Mouse (Mus musculus): Measurements from ENCODE around the gene Kdelr2. TPM values are rescaled to one million over a fixed set of nuclear protein-coding genes. Genes with fewer than 3 reads are reported as not detected.
A peak's percentile ranks its signal among the peaks of the same experiment; 100 is the strongest.

The Kdelr2 gene
- polyA plus RNA-seq, 1 experiment from 2014 or later: 291 TPM

DNA sequence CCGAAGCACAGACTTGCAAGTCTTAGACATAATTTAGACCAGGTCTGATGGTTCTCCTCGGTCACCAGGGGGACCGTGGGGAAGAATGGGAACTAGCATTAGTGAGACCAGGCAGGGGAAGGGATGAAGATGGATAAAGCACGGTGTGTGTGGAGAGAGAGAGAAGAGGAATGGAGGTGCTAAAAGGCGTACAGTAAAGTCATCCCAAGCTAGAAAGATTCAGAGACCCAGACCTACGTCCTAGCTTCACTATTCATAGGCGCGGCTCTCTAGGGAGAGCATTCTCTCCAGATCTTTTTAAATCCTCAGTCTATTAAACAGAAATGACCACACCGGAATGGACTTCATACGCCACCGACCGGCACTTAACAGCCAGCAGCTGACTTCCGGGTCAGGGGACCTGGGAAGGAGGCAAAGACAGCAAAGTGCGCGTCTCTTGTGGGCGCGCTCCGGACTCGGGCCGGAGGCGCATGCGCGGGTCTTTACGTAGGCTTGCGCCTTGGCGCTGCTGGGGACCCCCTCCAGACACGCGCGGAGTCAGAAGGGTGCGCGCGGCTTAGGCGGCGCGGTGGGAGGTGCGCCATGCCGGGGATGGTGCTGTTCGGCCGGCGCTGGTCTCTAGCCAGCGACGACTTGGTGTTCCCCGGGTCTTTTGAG, 60.6 kb downstream of the Kdelr2 start, which contains the start of gene Daglb:
Gene Daglb, plus strand, starts transcription at position 485 of the 657 bp plus-strand sequence.
- Histone ChIP-seq H3K4me1 (ENCODE audit: control insufficient read depth, insufficient read depth, low read length) (peaks cover 8% of the 10 kb centered on the region; the same call in 1 of the 2 replicates), H3K27ac (ENCODE audit: low read depth, low read length) (peak within 1 kb of the TSS; percentile 59; the same call in 1 of the 2 replicates), H3K9me3 (replicated peaks; ENCODE audit: control insufficient read depth, low read length) (no peaks in the 10 kb centered on the region), H3K27me3 (ENCODE audit: control insufficient read depth, insufficient read depth, low read length) (no peaks in the 10 kb centered on the region), H3K9ac (ENCODE audit: low read depth, low read length) (peak within 1 kb of the TSS; percentile 87), H3K4me2 (peak within 1 kb of the TSS; percentile 97), H3K36me3 (ENCODE audit: control insufficient read depth, insufficient read depth, low read length) (no peaks in the 10 kb centered on the region), H3K4me3 (ENCODE audit: low read depth, low read length) (peak within 1 kb of the TSS; percentile 80)
- 4% methylated on average over 43 of the region's 43 CpGs for WGBS (ENCODE audit: insufficient replicate concordance)
- peak; percentile 94 for ATAC-seq (replicated peaks; ENCODE audit: insufficient number of reproducible peaks, low FRiP score, low TSS enrichment)

DNA sequence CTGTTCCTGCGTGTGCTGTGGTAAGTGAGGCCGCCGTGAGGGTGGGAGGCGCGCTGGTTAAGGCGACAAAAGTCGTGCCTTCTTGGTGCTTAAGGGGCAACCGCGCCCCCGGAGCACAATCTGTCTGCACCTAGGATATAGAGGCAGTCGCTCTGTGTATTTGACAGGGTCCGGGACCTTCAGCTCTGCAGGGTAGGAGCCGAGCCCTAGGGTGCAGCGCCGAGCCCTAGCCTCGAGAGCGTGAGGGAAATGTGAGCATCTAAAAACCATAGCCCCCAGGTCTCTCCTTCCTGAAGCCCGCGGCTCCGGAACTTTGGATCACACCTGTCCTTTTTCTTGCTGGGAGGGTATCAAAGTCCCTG, 61.1 kb downstream of the Kdelr2 start:
- Histone ChIP-seq H3K9ac (ENCODE audit: low read depth, low read length) (peak overlapping the region; percentile 87), H3K4me3 (ENCODE audit: low read depth, low read length) (peak overlapping the region; percentile 80), H3K36me3 (ENCODE audit: control insufficient read depth, insufficient read depth, low read length) (no peaks in the 10 kb centered on the region), H3K27ac (ENCODE audit: low read depth, low read length) (peak overlapping the region; percentile 59; the same call in 1 of the 2 replicates), H3K4me1 (ENCODE audit: control insufficient read depth, insufficient read depth, low read length) (peaks cover 8% of the 10 kb centered on the region; the same call in 1 of the 2 replicates), H3K9me3 (replicated peaks; ENCODE audit: control insufficient read depth, low read length) (no peaks in the 10 kb centered on the region), H3K27me3 (ENCODE audit: control insufficient read depth, insufficient read depth, low read length) (no peaks in the 10 kb centered on the region), H3K4me2 (peak overlapping the region; percentile 97)
- WGBS (ENCODE audit: insufficient replicate concordance): under 1% methylated on average over 20 of the region's 20 CpGs
- peak; percentile 28; the same call in 1 of the 2 replicates for ATAC-seq (replicated peaks; ENCODE audit: insufficient number of reproducible peaks, low FRiP score, low TSS enrichment)

DNA sequence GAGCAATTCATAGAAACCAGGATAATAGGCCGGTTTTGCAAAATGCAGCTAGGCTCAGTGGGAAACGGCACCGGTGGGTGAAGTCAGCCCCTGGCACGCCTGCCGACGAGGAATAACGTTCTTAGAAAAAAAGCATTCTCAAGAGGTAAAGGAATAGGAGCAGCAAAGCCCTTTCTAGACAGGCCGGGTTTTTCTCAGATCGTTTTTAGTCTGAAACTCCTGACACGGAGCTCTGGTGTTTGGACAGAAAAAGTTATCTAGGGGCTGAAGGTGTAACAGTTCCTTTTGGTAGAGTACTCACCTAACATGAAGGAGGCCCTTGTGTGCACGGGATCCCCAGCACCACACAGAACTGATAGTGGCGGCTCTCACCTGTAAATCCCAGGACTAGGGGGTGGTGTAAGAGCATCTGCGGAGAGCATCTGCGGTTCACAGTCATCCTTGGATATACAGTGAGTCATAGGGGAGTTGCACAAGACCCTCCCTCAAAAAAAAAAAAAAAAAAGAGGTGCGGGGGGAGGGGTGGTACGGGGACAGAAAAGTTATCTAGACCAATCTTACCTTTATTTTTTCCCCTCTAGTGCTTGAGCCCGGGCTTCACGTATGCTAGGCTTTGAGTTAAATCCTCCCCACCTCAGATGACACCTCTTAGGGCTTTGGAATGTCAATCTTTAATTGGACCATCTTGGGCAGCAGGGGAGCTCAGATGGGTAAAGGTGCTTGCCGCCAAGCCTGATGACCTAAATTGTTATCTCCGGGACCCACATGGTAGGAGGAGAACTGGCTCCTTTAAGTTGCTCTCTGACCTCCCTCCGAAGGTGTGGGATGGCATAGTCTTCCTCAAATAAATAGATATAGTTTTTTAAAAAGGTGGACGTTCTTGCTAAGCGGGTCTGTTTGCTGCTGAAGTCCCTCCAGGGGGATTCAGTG, 61.8 kb downstream of the Kdelr2 start:
- no peak overlapping the region for H3K27ac ChIP-seq (ENCODE audit: low read depth, low read length)
- H3K4me3 ChIP-seq (ENCODE audit: low read depth, low read length): peak overlapping the region; percentile 80
- peak overlapping the region; percentile 97 for H3K4me2 ChIP-seq
- 29% methylated on average over 23 of the region's 23 CpGs for WGBS (ENCODE audit: insufficient replicate concordance)
- H3K9ac ChIP-seq (ENCODE audit: low read depth, low read length): peak overlapping the region; percentile 87
- H3K4me1 ChIP-seq (ENCODE audit: control insufficient read depth, insufficient read depth, low read length): peaks cover 8% of the 10 kb centered on the region; the same call in 1 of the 2 replicates
- no peaks in the 10 kb centered on the region for H3K36me3 ChIP-seq (ENCODE audit: control insufficient read depth, insufficient read depth, low read length)
- no peaks in the 10 kb centered on the region for H3K27me3 ChIP-seq (ENCODE audit: control insufficient read depth, insufficient read depth, low read length)
- no peaks in the 10 kb centered on the region for H3K9me3 ChIP-seq (replicated peaks; ENCODE audit: control insufficient read depth, low read length)
- no peak for ATAC-seq (replicated peaks; ENCODE audit: insufficient number of reproducible peaks, low FRiP score, low TSS enrichment)

DNA sequence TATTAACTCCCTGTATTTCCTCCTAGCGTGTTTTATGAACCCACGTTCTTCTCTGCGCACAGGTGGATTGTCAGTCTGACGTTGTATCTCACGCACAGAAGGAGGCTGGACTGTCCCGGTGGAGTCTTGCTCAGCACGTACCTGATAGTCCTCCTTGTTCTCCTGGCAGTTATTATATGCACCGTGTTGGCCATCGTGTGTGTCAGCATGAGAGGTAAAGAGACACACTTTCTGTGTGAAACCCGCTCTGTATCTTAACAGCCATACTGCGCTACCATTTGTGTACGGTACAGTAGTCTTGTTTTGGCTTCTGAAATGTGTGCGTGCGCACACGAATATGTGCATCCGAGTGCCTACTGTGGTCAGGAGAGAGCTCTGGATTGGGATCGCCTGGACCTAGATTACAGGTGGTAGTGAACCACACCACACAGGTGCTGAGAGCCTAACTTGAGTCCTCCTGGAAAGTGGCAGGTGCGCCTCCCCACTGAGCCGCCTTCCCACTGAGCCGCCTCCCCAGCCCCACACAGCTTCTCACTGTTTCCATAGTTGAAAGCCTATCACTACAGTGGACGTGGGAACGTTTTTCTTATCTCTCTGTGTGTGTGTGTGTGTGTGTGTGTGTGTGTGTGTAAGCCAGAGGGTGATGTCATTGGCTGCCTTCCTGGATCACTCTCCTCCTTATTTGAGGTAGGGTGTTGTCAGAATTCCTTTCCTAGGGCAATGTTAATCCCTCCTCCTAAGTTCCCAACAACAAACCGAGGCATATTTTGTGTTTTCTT, 63.4 kb downstream of the Kdelr2 start:
- no peak overlapping the region for H3K27ac ChIP-seq (ENCODE audit: low read depth, low read length)
- no peak for ATAC-seq (replicated peaks; ENCODE audit: insufficient number of reproducible peaks, low FRiP score, low TSS enrichment)
- H3K4me3 ChIP-seq (ENCODE audit: low read depth, low read length): no peak overlapping the region
- peaks cover 11% of the 10 kb centered on the region; the same call in 1 of the 2 replicates for H3K4me1 ChIP-seq (ENCODE audit: control insufficient read depth, insufficient read depth, low read length)
- H3K36me3 ChIP-seq (ENCODE audit: control insufficient read depth, insufficient read depth, low read length): no peaks in the 10 kb centered on the region
- H3K9ac ChIP-seq (ENCODE audit: low read depth, low read length): no peak overlapping the region
- no peaks in the 10 kb centered on the region for H3K9me3 ChIP-seq (replicated peaks; ENCODE audit: control insufficient read depth, low read length)
- 87% methylated on average over 23 of the region's 23 CpGs for WGBS (ENCODE audit: insufficient replicate concordance)
- H3K27me3 ChIP-seq (ENCODE audit: control insufficient read depth, insufficient read depth, low read length): no peaks in the 10 kb centered on the region
- H3K4me2 ChIP-seq: no peak overlapping the region

DNA sequence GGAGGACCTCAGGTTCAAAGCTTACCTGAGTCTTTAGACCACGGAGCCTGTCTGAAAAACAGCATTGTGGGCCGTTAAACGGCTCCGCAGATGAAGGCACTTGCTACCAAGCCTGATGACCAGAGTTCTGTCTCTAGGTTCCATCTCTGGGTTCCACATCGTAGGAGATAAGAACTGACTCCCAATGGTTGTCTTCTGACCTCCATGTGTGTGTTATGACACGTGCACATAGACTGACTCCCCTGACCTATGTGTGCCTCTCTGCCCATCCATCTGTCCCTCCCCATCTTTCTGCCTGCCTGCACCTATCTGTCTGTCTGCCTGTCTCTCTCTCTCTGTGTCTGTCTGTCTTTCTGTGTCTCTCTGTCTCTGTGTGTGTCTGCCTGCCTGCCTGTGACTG, 64.3 kb downstream of the Kdelr2 start:
- Histone ChIP-seq H3K4me1 (ENCODE audit: control insufficient read depth, insufficient read depth, low read length) (peaks cover 11% of the 10 kb centered on the region; the same call in 1 of the 2 replicates), H3K27ac (ENCODE audit: low read depth, low read length) (no peak overlapping the region), H3K36me3 (ENCODE audit: control insufficient read depth, insufficient read depth, low read length) (no peaks in the 10 kb centered on the region), H3K9ac (ENCODE audit: low read depth, low read length) (no peak overlapping the region), H3K4me2 (no peak overlapping the region), H3K27me3 (ENCODE audit: control insufficient read depth, insufficient read depth, low read length) (no peaks in the 10 kb centered on the region), H3K4me3 (ENCODE audit: low read depth, low read length) (no peak overlapping the region), H3K9me3 (replicated peaks; ENCODE audit: control insufficient read depth, low read length) (no peaks in the 10 kb centered on the region)
- no peak for ATAC-seq (replicated peaks; ENCODE audit: insufficient number of reproducible peaks, low FRiP score, low TSS enrichment)
- 93% methylated on average over 6 of the region's 6 CpGs for WGBS (ENCODE audit: insufficient replicate concordance)

DNA sequence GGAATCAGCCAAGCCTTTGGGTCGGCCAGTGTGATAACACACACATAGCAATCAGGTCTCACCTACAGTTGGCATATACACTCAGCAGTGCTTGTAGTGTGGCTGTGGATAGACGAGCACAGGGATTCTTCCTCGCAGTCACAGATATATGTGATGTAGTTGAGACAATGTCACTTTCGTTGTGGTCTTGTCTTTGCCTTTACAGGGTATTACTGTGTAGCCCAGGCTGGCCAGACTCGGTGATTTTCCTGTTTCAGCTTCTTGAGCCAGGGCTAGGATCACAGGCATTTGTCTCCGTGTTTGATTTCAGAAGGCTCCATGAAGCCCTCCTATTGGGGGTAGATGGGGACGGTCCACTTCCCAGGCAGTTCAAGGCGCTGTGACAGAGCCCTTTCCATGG, 66.0 kb downstream of the Kdelr2 start:
- Histone ChIP-seq H3K36me3 (ENCODE audit: control insufficient read depth, insufficient read depth, low read length) (peaks cover 8% of the 10 kb centered on the region; the same call in 1 of the 2 replicates), H3K9me3 (replicated peaks; ENCODE audit: control insufficient read depth, low read length) (no peaks in the 10 kb centered on the region), H3K27ac (ENCODE audit: low read depth, low read length) (no peak overlapping the region), H3K4me1 (ENCODE audit: control insufficient read depth, insufficient read depth, low read length) (peaks cover 8% of the 10 kb centered on the region; the same call in 1 of the 2 replicates), H3K4me3 (ENCODE audit: low read depth, low read length) (no peak overlapping the region), H3K27me3 (ENCODE audit: control insufficient read depth, insufficient read depth, low read length) (no peaks in the 10 kb centered on the region), H3K4me2 (no peak overlapping the region), H3K9ac (ENCODE audit: low read depth, low read length) (no peak overlapping the region)
- 84% methylated on average over 8 of the region's 8 CpGs for WGBS (ENCODE audit: insufficient replicate concordance)
- no peak for ATAC-seq (replicated peaks; ENCODE audit: insufficient number of reproducible peaks, low FRiP score, low TSS enrichment)

DNA sequence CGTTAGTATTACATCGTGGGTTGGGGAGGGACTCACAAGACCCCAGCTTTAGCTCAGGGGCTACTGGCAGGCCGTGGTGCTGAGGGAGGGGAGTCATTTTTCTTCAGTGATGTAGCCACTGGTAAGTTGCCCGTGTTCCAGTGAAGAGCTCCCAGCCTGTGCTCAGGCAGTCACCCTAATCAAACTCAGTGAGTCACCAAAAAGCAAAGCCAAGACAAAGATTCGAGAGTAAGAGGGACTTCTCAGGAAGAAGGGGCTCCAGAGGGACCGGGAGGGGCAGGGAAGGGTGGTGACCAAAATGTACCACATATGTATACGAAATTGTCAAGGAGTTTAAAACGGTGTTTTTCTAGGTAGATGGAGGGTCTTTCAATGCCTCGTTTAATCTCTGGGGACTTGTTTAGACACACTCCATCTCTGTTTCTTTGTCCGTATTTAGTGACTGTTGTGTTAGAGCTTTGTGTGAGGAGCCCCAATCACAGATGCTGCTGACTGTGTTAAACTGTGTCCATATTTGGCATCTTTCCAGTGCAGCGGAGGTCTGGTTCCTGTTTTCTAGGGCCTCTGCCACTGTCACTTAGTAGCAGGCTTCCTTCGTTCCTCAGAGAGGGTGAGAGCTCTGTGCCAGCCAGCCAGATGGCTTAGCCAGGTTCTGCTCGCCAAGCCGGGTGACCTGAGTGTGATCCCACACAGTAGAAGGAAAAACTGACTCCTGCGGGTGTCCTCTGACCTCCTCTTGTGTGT, 67.0 kb downstream of the Kdelr2 start:
- H3K9ac ChIP-seq (ENCODE audit: low read depth, low read length): no peak overlapping the region
- peak overlapping the region; percentile 38 for H3K27ac ChIP-seq (ENCODE audit: low read depth, low read length)
- no peak; the same call in 1 of the 2 replicates for ATAC-seq (replicated peaks; ENCODE audit: insufficient number of reproducible peaks, low FRiP score, low TSS enrichment)
- peaks cover 8% of the 10 kb centered on the region; the same call in 1 of the 2 replicates for H3K36me3 ChIP-seq (ENCODE audit: control insufficient read depth, insufficient read depth, low read length)
- H3K27me3 ChIP-seq (ENCODE audit: control insufficient read depth, insufficient read depth, low read length): no peaks in the 10 kb centered on the region
- 58% methylated on average over 15 of the region's 15 CpGs for WGBS (ENCODE audit: insufficient replicate concordance)
- 0 out of 2 replicates have a peak, but pooled peaks cover 5% of the 10 kb centered on the region for H3K4me1 ChIP-seq (ENCODE audit: control insufficient read depth, insufficient read depth, low read length)
- no peaks in the 10 kb centered on the region for H3K9me3 ChIP-seq (replicated peaks; ENCODE audit: control insufficient read depth, low read length)
- H3K4me2 ChIP-seq: no peak overlapping the region
- H3K4me3 ChIP-seq (ENCODE audit: low read depth, low read length): no peak overlapping the region

Measured in heart, embryonic 11.5 days (tissue).